Comparison of ENCODE assay signal across 8 mouse cellular contexts in the genomic region with DNA sequence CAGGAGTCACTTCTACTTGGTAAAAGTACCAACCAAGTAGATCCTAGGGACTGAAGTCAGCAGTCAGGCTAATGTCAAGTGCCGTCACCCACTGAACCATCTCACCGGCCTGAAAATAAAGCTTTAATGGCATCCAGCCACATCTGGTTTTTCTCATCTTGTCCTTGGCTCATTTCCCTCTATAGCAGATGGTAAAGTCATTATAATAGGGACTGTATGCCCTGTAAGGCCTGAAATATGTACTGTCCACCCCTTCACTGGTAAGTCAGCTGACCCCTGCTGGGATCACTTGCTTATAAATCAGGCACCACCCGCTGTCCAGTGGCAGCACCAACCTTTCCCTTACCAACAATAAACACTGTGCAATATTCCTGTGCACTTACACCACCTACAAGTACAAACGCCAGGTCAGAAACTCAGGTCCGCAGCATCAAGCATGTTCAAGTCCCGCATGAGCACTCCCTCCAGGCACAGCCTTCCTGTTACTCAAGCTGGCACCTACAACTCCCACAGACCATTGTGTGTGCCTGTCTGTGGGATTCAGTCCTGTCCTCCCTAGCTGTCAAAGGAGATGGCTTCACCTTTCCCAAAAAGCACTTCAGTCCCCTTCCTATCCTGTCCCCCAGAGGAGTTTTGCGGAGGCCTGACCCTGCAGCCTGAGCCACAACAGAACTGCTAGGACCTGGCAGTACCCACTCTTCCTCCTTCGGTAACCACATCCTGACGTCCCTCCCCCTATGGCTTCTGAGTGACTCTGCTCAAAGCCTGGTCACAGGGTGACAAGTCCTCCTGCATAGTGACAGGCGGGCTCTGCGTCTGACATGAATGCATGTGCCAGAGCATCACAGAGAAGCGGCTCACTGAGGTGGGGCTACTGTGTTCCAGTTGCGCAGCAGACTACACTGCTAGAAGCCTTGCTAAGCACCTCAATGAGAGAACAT. TPM values are rescaled to one million over a fixed set of nuclear protein-coding genes. Genes with fewer than 3 reads are reported as not detected.
A peak's percentile ranks its signal among the peaks of the same experiment; 100 is the strongest.
DNase-seq lines count a peak whose midpoint lies in the region; ATAC-seq lines count a peak whose summit lies in the region.

No protein-coding gene starts in this region.

- peak; percentile 35; the same call in 1 of the 2 replicates for ATAC-seq in limb, embryonic 11.5 days (ENCODE audit: insufficient number of reproducible peaks, low FRiP score, low TSS enrichment, low read depth)
- no peak for ATAC-seq in intestine, embryonic 16.5 days

- peaks cover 6% of the 10 kb centered on the region for H3K36me3 ChIP-seq in limb, embryonic 11.5 days (ENCODE audit: control insufficient read depth, insufficient read depth, low read length)
- H3K36me3 ChIP-seq in limb, embryonic 10.5 days: peaks cover 100% of the 10 kb centered on the region
- H3K36me3 ChIP-seq in intestine, embryonic 16.5 days (ENCODE audit: control insufficient read depth, insufficient read depth, low read length): 0 out of 2 replicates have a peak, but pooled peaks cover 3% of the 10 kb centered on the region

- no peak overlapping the region for H3K4me3 ChIP-seq in limb, embryonic 11.5 days (ENCODE audit: low read depth, low read length)
- no peak overlapping the region for H3K4me3 ChIP-seq in limb, embryonic 10.5 days
- H3K4me3 ChIP-seq in intestine, embryonic 16.5 days (ENCODE audit: low read length): no peak overlapping the region

- no peak overlapping the region for H3K4me2 ChIP-seq in limb, embryonic 11.5 days (ENCODE audit: low read depth, severe bottlenecking)
- no peak overlapping the region for H3K4me2 ChIP-seq in intestine, embryonic 16.5 days (ENCODE audit: low read depth, low read length)

- H3K9ac ChIP-seq in limb, embryonic 11.5 days (ENCODE audit: low read length): no peak overlapping the region
- H3K9ac ChIP-seq in intestine, embryonic 16.5 days (ENCODE audit: low read depth, low read length): no peak overlapping the region

- 76% methylated on average over 13 of the region's 13 CpGs for WGBS in limb, embryonic 11.5 days
- 84% methylated on average over 13 of the region's 13 CpGs for WGBS in limb, embryonic 10.5 days
- WGBS in intestine, embryonic 16.5 days: 76% methylated on average over 13 of the region's 13 CpGs

- H3K27me3 ChIP-seq in limb, embryonic 11.5 days (ENCODE audit: control insufficient read depth, insufficient read depth, low read length): no peaks in the 10 kb centered on the region
- no peaks in the 10 kb centered on the region for H3K27me3 ChIP-seq in limb, embryonic 10.5 days (ENCODE audit: low read depth, poor library complexity, severe bottlenecking)
- no peaks in the 10 kb centered on the region for H3K27me3 ChIP-seq in intestine, embryonic 16.5 days (replicated peaks; ENCODE audit: control insufficient read depth, insufficient read depth, low read length)

- DNase-seq in limb, embryonic 11.5 days (ENCODE audit: low spot score): no peak
- DNase-seq in limb, embryonic 10.5 days (ENCODE audit: low spot score): no peak
- DNase-seq in adipocyte (ENCODE audit: low spot score): peak; percentile 13
- DNase-seq in natural killer cell, adult 2 months (ENCODE audit: low spot score in 2 of 2): peak; percentile 60 to 79
- DNase-seq in adrenal gland, postnatal 4 days (ENCODE audit: low spot score in 2 of 2): no peak
- DNase-seq in testis, postnatal 10 days (ENCODE audit: low spot score): no peak
- DNase-seq in cerebellum, postnatal 14 days: no peak

- no peak overlapping the region for H3K27ac ChIP-seq in limb, embryonic 11.5 days (replicated peaks; ENCODE audit: low read depth, low read length)
- H3K27ac ChIP-seq in limb, embryonic 10.5 days: no peak overlapping the region
- H3K27ac ChIP-seq in intestine, embryonic 16.5 days (ENCODE audit: low read length): 0 out of 2 replicates have a peak overlapping the region, but pooled peaks have one; percentile 34

- H3K9me3 ChIP-seq in limb, embryonic 11.5 days (ENCODE audit: control insufficient read depth, low read length): no peaks in the 10 kb centered on the region
- no peaks in the 10 kb centered on the region for H3K9me3 ChIP-seq in limb, embryonic 10.5 days (replicated peaks)
- no peaks in the 10 kb centered on the region for H3K9me3 ChIP-seq in intestine, embryonic 16.5 days (ENCODE audit: control insufficient read depth, low read length)

- no peaks in the 10 kb centered on the region for H3K4me1 ChIP-seq in limb, embryonic 11.5 days (ENCODE audit: control insufficient read depth, insufficient read depth, low read length)
- no peaks in the 10 kb centered on the region for H3K4me1 ChIP-seq in limb, embryonic 10.5 days
- peaks cover 12% of the 10 kb centered on the region for H3K4me1 ChIP-seq in intestine, embryonic 16.5 days (ENCODE audit: control insufficient read depth, insufficient read depth, low read length)

RNA-seq across cellular contexts. Expression of a gene that starts 8.9 kb away (rescaled TPM):
- 40.9 and 46.0 TPM in 2 replicates for polyA plus RNA-seq in limb, embryonic 11.5 days (2014; fragmentation: Nextera tagmentation; extraction: Ambion mirVana)
- polyA plus RNA-seq in limb, embryonic 10.5 days (2016; fragmentation: Nextera tagmentation; extraction: Ambion mirVana): 36.8 and 42.1 TPM in 2 replicates
- 17.0 and 17.3 TPM in 2 replicates for polyA plus RNA-seq in intestine, embryonic 16.5 days (2015; fragmentation: Nextera tagmentation; extraction: Ambion mirVana)
- 100 to 1,000 TPM; 106 to 112 TPM for total RNA-seq in adrenal gland, postnatal 4 days (2021)

RNA-seq across cellular contexts. Expression of a gene that starts 23.6 kb away (rescaled TPM):
- 59.4 and 64.7 TPM in 2 replicates for polyA plus RNA-seq in limb, embryonic 11.5 days (2014; fragmentation: Nextera tagmentation; extraction: Ambion mirVana)
- polyA plus RNA-seq in limb, embryonic 10.5 days (2016; fragmentation: Nextera tagmentation; extraction: Ambion mirVana): 4.1 and 15.3 TPM in 2 replicates
- polyA plus RNA-seq in intestine, embryonic 16.5 days (2015; fragmentation: Nextera tagmentation; extraction: Ambion mirVana): 23.0 and 23.2 TPM in 2 replicates
- 10 to 100 TPM in 1 of 2 experiments, 1 to 10 TPM in 1; 8.1 to 21.0 TPM for total RNA-seq in adrenal gland, postnatal 4 days (2021)

RNA-seq across cellular contexts. Expression of a gene that starts 31.5 kb away (rescaled TPM):
- 3.2 and 5.3 TPM in 2 replicates for polyA plus RNA-seq in limb, embryonic 11.5 days (2014; fragmentation: Nextera tagmentation; extraction: Ambion mirVana)
- polyA plus RNA-seq in limb, embryonic 10.5 days (2016; fragmentation: Nextera tagmentation; extraction: Ambion mirVana): 2.6 and 3.1 TPM in 2 replicates
- 1.6 TPM in 2 replicates for polyA plus RNA-seq in intestine, embryonic 16.5 days (2015; fragmentation: Nextera tagmentation; extraction: Ambion mirVana)
- 1 to 10 TPM; 1.0 to 1.7 TPM for total RNA-seq in adrenal gland, postnatal 4 days (2021)

RNA-seq across cellular contexts. Expression of a gene that starts 32.1 kb away (rescaled TPM):
- polyA plus RNA-seq in limb, embryonic 11.5 days (2014; fragmentation: Nextera tagmentation; extraction: Ambion mirVana): 3.4 and 6.7 TPM in 2 replicates
- polyA plus RNA-seq in limb, embryonic 10.5 days (2016; fragmentation: Nextera tagmentation; extraction: Ambion mirVana): 2.7 and 5.4 TPM in 2 replicates
- 4.0 and 4.1 TPM in 2 replicates for polyA plus RNA-seq in intestine, embryonic 16.5 days (2015; fragmentation: Nextera tagmentation; extraction: Ambion mirVana)
- 1 to 10 TPM; 7.8 to 9.3 TPM for total RNA-seq in adrenal gland, postnatal 4 days (2021)

RNA-seq across cellular contexts. Expression of a gene that starts 39.7 kb away (rescaled TPM):
- polyA plus RNA-seq in limb, embryonic 11.5 days (2014; fragmentation: Nextera tagmentation; extraction: Ambion mirVana): 1.9 and 2.4 TPM in 2 replicates
- 2.1 and 4.2 TPM in 2 replicates for polyA plus RNA-seq in limb, embryonic 10.5 days (2016; fragmentation: Nextera tagmentation; extraction: Ambion mirVana)
- polyA plus RNA-seq in intestine, embryonic 16.5 days (2015; fragmentation: Nextera tagmentation; extraction: Ambion mirVana): 1.1 and 1.3 TPM in 2 replicates
- total RNA-seq in adrenal gland, postnatal 4 days (2021): 1 to 10 TPM in 1 of 2 experiments, under 1 TPM in 1; 0.95 to 1.1 TPM

Comparison
In these comparisons a context has a peak if more than half of its experiments do, and no peak if none do; other contexts are left out.
1. DNase-seq: peak in adipocyte (single experiment) and natural killer cell, adult 2 months (2 of 2); none in limb, embryonic 11.5 days (single experiment), limb, embryonic 10.5 days (single experiment), adrenal gland, postnatal 4 days (0 of 2), testis, postnatal 10 days (single experiment) and cerebellum, postnatal 14 days (0 of 2).